Mouse (Mus musculus) fibroblast of lung, adult 2 months (primary cell): Measurements from ENCODE around the gene Prr7.

ENCODE experiments used
- DNase-seq: peaks from one replicate; pipeline ENCODE4 v3.0.0-alpha.2; 2011; ENCODE audit warnings: low read depth

Gene Prr7

GRCm38 (mm10) chr13:55478036-55478435, 14.0 kb downstream of the Prr7 start:
- DNase-seq = no peak

GRCm38 (mm10) chr13:55479008-55479407, 14.9 kb downstream of the Prr7 start:
- no peak for DNase-seq

- DNase-seq = no peak
Measured at GRCm38 (mm10) chr13:55479929-55480328, 15.9 kb downstream of the Prr7 start.

GRCm38 (mm10) chr13:55482542-55482941, 18.5 kb downstream of the Prr7 start:
- no peak for DNase-seq

GRCm38 (mm10) chr13:55483071-55483470, 19.0 kb downstream of the Prr7 start:
- no peak for DNase-seq

GRCm38 (mm10) chr13:55483593-55483992, 19.5 kb downstream of the Prr7 start:
- no peak for DNase-seq

GRCm38 (mm10) chr13:55484520-55485088, 20.5 kb downstream of the Prr7 start:
- DNase-seq = no peak

- no peak for DNase-seq
Measured at GRCm38 (mm10) chr13:55486029-55486794, 22.1 kb downstream of the Prr7 start.

GRCm38 (mm10) chr13:55486916-55487577, 23.0 kb downstream of the Prr7 start:
- DNase-seq = no peak

GRCm38 (mm10) chr13:55487578-55488498, 23.8 kb downstream of the Prr7 start, which contains the start of gene Dbn1:
TSS of gene Dbn1 (minus strand) at chr13:55488111.
- DNase-seq = no peak

- no peak for DNase-seq
Measured at GRCm38 (mm10) chr13:55494257-55494656, 30.2 kb downstream of the Prr7 start.

GRCm38 (mm10) chr13:55494883-55495621, 31.0 kb downstream of the Prr7 start:
- DNase-seq = no peak

- no peak for DNase-seq
Measured at GRCm38 (mm10) chr13:55495702-55496101, 31.6 kb downstream of the Prr7 start.

- no peak for DNase-seq
Measured at GRCm38 (mm10) chr13:55496661-55497060, 32.6 kb downstream of the Prr7 start.

- no peak for DNase-seq
Measured at GRCm38 (mm10) chr13:55498906-55499305, 34.8 kb downstream of the Prr7 start.

GRCm38 (mm10) chr13:55500575-55500974, 36.5 kb downstream of the Prr7 start:
- DNase-seq = no peak

- no peak for DNase-seq
Measured at GRCm38 (mm10) chr13:55502405-55502804, 38.3 kb downstream of the Prr7 start.

GRCm38 (mm10) chr13:55504390-55504789, 40.3 kb downstream of the Prr7 start:
- no peak for DNase-seq

- no peak for DNase-seq
Measured at GRCm38 (mm10) chr13:55505810-55506209, 41.7 kb downstream of the Prr7 start.

- peak; percentile 46 for DNase-seq
Measured at GRCm38 (mm10) chr13:55506697-55507096, 42.6 kb downstream of the Prr7 start.

GRCm38 (mm10) chr13:55507877-55508276, 43.8 kb downstream of the Prr7 start:
- DNase-seq = no peak
